Mouse (Mus musculus) spleen, postnatal 36 days (tissue): ENCODE data around the gene Rabep1.
A peak's percentile ranks its signal among the peaks of the same experiment; 100 is the strongest.

Experiments used
- DNase-seq, 2 experiments: peaks; one replicate each; pipeline ENCODE4 v3.0.0; 2022; ENCODE audit warnings: low spot score in 2 of 2, mixed read lengths in 1 of 2

Gene Rabep1

GRCm38 (mm10) chr11:70844559-70845456 lies at the start of gene Rabep1:
Gene Rabep1 (plus strand): TSS chr11:70844778.
- DNase-seq: peak; percentile 92 to 93

GRCm38 (mm10) chr11:70802208-70802864 lies 42.2 kb upstream of the Rabep1 start:
- DNase-seq: peak; percentile 63 to 64

- DNase-seq: no peak
Observed at GRCm38 (mm10) chr11:70802865-70803261, 41.7 kb upstream of the Rabep1 start.

- peak; percentile 82 to 85 for DNase-seq
Observed at GRCm38 (mm10) chr11:70803711-70804200, 40.8 kb upstream of the Rabep1 start.

- no peak for DNase-seq
Observed at GRCm38 (mm10) chr11:70804395-70804794, 40.2 kb upstream of the Rabep1 start.

GRCm38 (mm10) chr11:70805641-70806175 lies 38.9 kb upstream of the Rabep1 start:
- no peak for DNase-seq

- peak in 1 of 2 experiments; percentile 43 for DNase-seq
Observed at GRCm38 (mm10) chr11:70806697-70807096, 37.9 kb upstream of the Rabep1 start.

- DNase-seq: no peak
Observed at GRCm38 (mm10) chr11:70807630-70808029, 36.9 kb upstream of the Rabep1 start.

- DNase-seq: no peak
Observed at GRCm38 (mm10) chr11:70808101-70808500, 36.5 kb upstream of the Rabep1 start.

GRCm38 (mm10) chr11:70809011-70809410 lies 35.6 kb upstream of the Rabep1 start:
- DNase-seq: no peak

- no peak for DNase-seq
Observed at GRCm38 (mm10) chr11:70811041-70811440, 33.5 kb upstream of the Rabep1 start.

GRCm38 (mm10) chr11:70811471-70812240 lies 32.9 kb upstream of the Rabep1 start:
- no peak for DNase-seq

- DNase-seq: peak; percentile 80 to 83
Observed at GRCm38 (mm10) chr11:70812365-70812764, 32.2 kb upstream of the Rabep1 start, which contains the start of gene Scimp. Gene Scimp (minus strand): TSS chr11:70812586.

- no peak for DNase-seq
Observed at GRCm38 (mm10) chr11:70815071-70815470, 29.5 kb upstream of the Rabep1 start.

- DNase-seq: peak; percentile 52 to 62
Observed at GRCm38 (mm10) chr11:70815498-70816078, 29.0 kb upstream of the Rabep1 start.

- no peak for DNase-seq
Observed at GRCm38 (mm10) chr11:70816770-70817169, 27.8 kb upstream of the Rabep1 start.

GRCm38 (mm10) chr11:70820120-70820519 lies 24.5 kb upstream of the Rabep1 start:
- no peak for DNase-seq

GRCm38 (mm10) chr11:70821728-70822591 lies 22.6 kb upstream of the Rabep1 start:
- no peak for DNase-seq

GRCm38 (mm10) chr11:70826207-70826606 lies 18.4 kb upstream of the Rabep1 start:
- peak in 1 of 2 experiments; percentile 26 for DNase-seq

- no peak for DNase-seq
Observed at GRCm38 (mm10) chr11:70828975-70829615, 15.5 kb upstream of the Rabep1 start.
